12 mouse cellular contexts compared by ENCODE assay signal in genomic region chr5:132472905-132473321, GRCm38 (mm10).
DNase-seq lines count a peak whose midpoint lies in the region; ATAC-seq and TF ChIP-seq lines count a peak whose summit lies in the region.
"Had no signal": no experiment of that assay in that cellular context is flagged by ENCODE, and none has a peak within 500 bp of the region (broad histone marks: within the 10 kb centered on the region; RNA-seq: fewer than 3 reads in every experiment).

No protein-coding gene starts in this region.

- peak overlapping the region; percentile 66 for H3K27ac ChIP-seq in heart, adult 2 months
- peak overlapping the region; percentile 53; the same call in 1 of the 2 replicates for H3K27ac ChIP-seq in heart, embryonic 10.5 days
- no peak overlapping the region; the same call in 1 of the 2 replicates for H3K27ac ChIP-seq in hindbrain, embryonic 16.5 days (ENCODE audit: low read depth, low read length)
- H3K27ac ChIP-seq: embryonic facial prominence, embryonic 10.5 days had no signal

- no peak overlapping the region for H3K9ac ChIP-seq in heart, adult 2 months (ENCODE audit: low read depth, low read length)
- no peak overlapping the region for H3K9ac ChIP-seq in hindbrain, embryonic 16.5 days (ENCODE audit: low read depth, low read length)

- TF ChIP-seq POLR2A in heart, adult 2 months (IDR thresholded peaks at IDR 0.05; ENCODE audit: insufficient read depth, low read depth, low read length) = no peak

- no peaks in the 10 kb centered on the region; the same call in 1 of the 2 replicates for H3K27me3 ChIP-seq in heart, adult 2 months (ENCODE audit: control insufficient read depth, insufficient read depth, low read length)
- H3K27me3 ChIP-seq in heart, embryonic 10.5 days (ENCODE audit: insufficient read depth, poor library complexity, severe bottlenecking) = no peaks in the 10 kb centered on the region
- no peaks in the 10 kb centered on the region for H3K27me3 ChIP-seq in hindbrain, embryonic 16.5 days (replicated peaks; ENCODE audit: control insufficient read depth, insufficient read depth, low read length)

- ATAC-seq in hindbrain, embryonic 16.5 days = no peak

- peak in 1 of 2 experiments; percentile 32 for DNase-seq in heart, adult 2 months
- DNase-seq in heart, postnatal 25 days (ENCODE audit: low spot score) = no peak
- DNase-seq in adrenal gland, postnatal 36 days = peak; percentile 10 to 21
- peak; percentile 82 to 84 for DNase-seq in cerebellum, adult 18-20 months
- DNase-seq in heart, embryonic 10.5 days (ENCODE audit: low spot score) = no peak
- no peak for DNase-seq in thymus, postnatal 14 days
- DNase-seq in frontal cortex, postnatal 14 days (ENCODE audit: low spot score in 2 of 2) = no peak
- DNase-seq: kidney, postnatal 25 days; thymus, adult 18-20 months had no signal

- no peak for TF ChIP-seq CTCF in heart, adult 2 months (IDR thresholded peaks at IDR 0.05)

- H3K4me2 ChIP-seq in hindbrain, embryonic 16.5 days (ENCODE audit: low read length) = no peak overlapping the region

- 55% methylated on average over 5 of the region's 5 CpGs for WGBS in heart, adult 2 months
- 66% methylated on average over 5 of the region's 5 CpGs for WGBS in heart, embryonic 10.5 days
- 42% methylated on average over 5 of the region's 5 CpGs for WGBS in hindbrain, embryonic 16.5 days

- H3K4me3 ChIP-seq in heart, adult 2 months = no peak overlapping the region
- no peak overlapping the region for H3K4me3 ChIP-seq in heart, embryonic 10.5 days
- no peak overlapping the region for H3K4me3 ChIP-seq in hindbrain, embryonic 16.5 days (ENCODE audit: low read length)
- H3K4me3 ChIP-seq: embryonic facial prominence, embryonic 10.5 days; myocyte had no signal

- peaks cover 1% of the 10 kb centered on the region; the same call in 1 of the 2 replicates for H3K4me1 ChIP-seq in heart, adult 2 months (ENCODE audit: control insufficient read depth, insufficient read depth, low read length)
- H3K4me1 ChIP-seq in heart, embryonic 10.5 days = peaks cover 31% of the 10 kb centered on the region
- H3K4me1 ChIP-seq in hindbrain, embryonic 16.5 days (ENCODE audit: control insufficient read depth, insufficient read depth, low read depth, low read length) = peaks cover 16% of the 10 kb centered on the region

- intact Hi-C loops in heart, adult 2 months (cut with DNase I) = no loop called here
- intact Hi-C loops in heart, postnatal 25 days (cut with DNase I) = loop anchor here (2.0 to 5.0 kb wide), 2 partner anchors 18 to 69 kb away; partner anchors contain the start of gene Auts2

- 0 out of 2 replicates have a peak, but pooled peaks cover 2% of the 10 kb centered on the region for H3K36me3 ChIP-seq in heart, adult 2 months (ENCODE audit: control insufficient read depth, insufficient read depth, low read length)
- no peaks in the 10 kb centered on the region for H3K36me3 ChIP-seq in heart, embryonic 10.5 days
- H3K36me3 ChIP-seq in hindbrain, embryonic 16.5 days (ENCODE audit: control insufficient read depth, insufficient read depth, low read length) = no peaks in the 10 kb centered on the region

- no peaks in the 10 kb centered on the region for H3K9me3 ChIP-seq in heart, embryonic 10.5 days
- no peaks in the 10 kb centered on the region for H3K9me3 ChIP-seq in hindbrain, embryonic 16.5 days (ENCODE audit: control insufficient read depth, low read length)
- H3K9me3 ChIP-seq: embryonic facial prominence, embryonic 10.5 days had no signal

- 0 out of 2 replicates have a peak, but pooled peaks cover 1% of the 10 kb centered on the region for H3K79me2 ChIP-seq in heart, adult 2 months (replicated peaks; ENCODE audit: control insufficient read depth, insufficient read depth, low read length)

- TF ChIP-seq EP300 in heart, adult 2 months (IDR thresholded peaks at IDR 0.05; ENCODE audit: insufficient read depth, low read depth, low read length) = no peak

Comparison
In these comparisons a context has a peak if more than half of its experiments do, and no peak if none do; other contexts are left out.
1. DNase-seq: peak in adrenal gland, postnatal 36 days (2 of 2) and cerebellum, adult 18-20 months (2 of 2); none in heart, postnatal 25 days (single experiment), heart, embryonic 10.5 days (single experiment), thymus, postnatal 14 days (single experiment) and frontal cortex, postnatal 14 days (0 of 2).